ENCODE assay signal across 8 mouse cellular contexts in genomic region chr2:104299160-104299559, GRCm38 (mm10).
DNase-seq lines count a peak whose midpoint lies in the region; ATAC-seq and TF ChIP-seq lines count a peak whose summit lies in the region.

No protein-coding gene starts in this region.

- ATAC-seq in frontal cortex, adult (ENCODE audit: low TSS enrichment): no peak

- H3K36me3 ChIP-seq in CH12.LX (replicated peaks in 1 of 2; ENCODE audit: control insufficient read depth in 1 of 2, insufficient read depth in 1 of 2, low read length in 1 of 2): no peaks in the 10 kb centered on the region

- DNase-seq in gastrocnemius, adult 18-20 months (ENCODE audit: low spot score): peak; percentile 15
- DNase-seq in gastrocnemius, postnatal 25 days: no peak
- peak; percentile 45 for DNase-seq in CH12.LX (ENCODE audit: extremely low read depth)
- DNase-seq in embryo, embryonic 11 days: peak; percentile 88
- peak; percentile 43 to 82 for DNase-seq in kidney, postnatal 36 days
- DNase-seq in neural tube, embryonic 10.5 days (ENCODE audit: extremely low spot score, low spot score): peak; percentile 79
- no peak for DNase-seq in layer of hippocampus, adult 18-20 months (ENCODE audit: low spot score in 2 of 2)

- dilution Hi-C loops in CH12.LX (cut with MboI; ENCODE audit: extremely low pct_ligation_motif_present, extremely low pct_unique_long_range_greater_than_20kb, low sequenced_read_pairs): no loop called here

- in situ Hi-C loops in CH12.LX (cut with MboI; ENCODE audit: low pct_ligation_motif_present, low pct_unique_long_range_greater_than_20kb, low sequenced_read_pairs): no loop called here

- no peak for TF ChIP-seq POLR2A in CH12.LX (IDR thresholded peaks at IDR 0.05; ENCODE audit: low read depth, low read length)

- H3K9me3 ChIP-seq in CH12.LX (replicated peaks; ENCODE audit: low read length): no peaks in the 10 kb centered on the region

- no peak overlapping the region for H3K27ac ChIP-seq in CH12.LX (ENCODE audit: insufficient read depth, low read depth)

- TF ChIP-seq EP300 in CH12.LX (IDR thresholded peaks at IDR 0.05; ENCODE audit: low read length): no peak

- TF ChIP-seq RAD21 in CH12.LX (IDR thresholded peaks at IDR 0.05; ENCODE audit: low read depth, low read length): no peak

- H3K4me2 ChIP-seq in CH12.LX (ENCODE audit: insufficient read depth, low read depth, poor library complexity, severe bottlenecking): no peak overlapping the region

- no peaks in the 10 kb centered on the region for H3K27me3 ChIP-seq in CH12.LX (replicated peaks)

- no peaks in the 10 kb centered on the region for H3K4me1 ChIP-seq in CH12.LX (ENCODE audit: control insufficient read depth in 1 of 2, insufficient read depth in 2 of 2)

- no peaks in the 10 kb centered on the region for H3K79me2 ChIP-seq in CH12.LX (replicated peaks; ENCODE audit: control insufficient read depth, extremely low read depth, insufficient read depth, poor library complexity, severe bottlenecking)

- H3K9ac ChIP-seq in CH12.LX (ENCODE audit: insufficient read depth, low read depth): no peak overlapping the region

- no peak overlapping the region for H3K4me3 ChIP-seq in CH12.LX (replicated peaks in 1 of 3; ENCODE audit: low read depth in 2 of 3, low read length in 2 of 3, poor library complexity in 1 of 3)

- no peak for TF ChIP-seq CTCF in CH12.LX (conservative IDR thresholded peaks at IDR 0.05 in 1 of 2, IDR thresholded peaks at IDR 0.05 in 1 of 2; ENCODE audit: low read depth in 2 of 2, low read length in 2 of 2)

TF ChIP-seq in CH12.LX, 34 proteins besides CTCF, POLR2A, EP300 and RAD21:
- TF ChIP-seq MXI1 (IDR thresholded peaks at IDR 0.05; ENCODE audit: low read depth, low read length) (no peak), TCF12 (IDR thresholded peaks at IDR 0.05; ENCODE audit: low read depth, low read length) (no peak), KAT2A (IDR thresholded peaks at IDR 0.05; ENCODE audit: insufficient replicate concordance, low read length) (no peak), MAZ (IDR thresholded peaks at IDR 0.05; ENCODE audit: low read depth, low read length) (no peak), BHLHE40 (IDR thresholded peaks at IDR 0.05; ENCODE audit: low read depth, low read length) (no peak), ZNF384 (IDR thresholded peaks at IDR 0.05; ENCODE audit: low read depth, low read length) (no peak), MEF2A (IDR thresholded peaks at IDR 0.05; ENCODE audit: borderline replicate concordance, low read depth, low read length) (no peak), MAX (IDR thresholded peaks at IDR 0.05; ENCODE audit: low read length) (no peak), ELF1 (IDR thresholded peaks at IDR 0.05; ENCODE audit: low read depth, low read length) (no peak), SMC3 (IDR thresholded peaks at IDR 0.05; ENCODE audit: low read depth, low read length) (no peak), RCOR1 (conservative IDR thresholded peaks at IDR 0.05; ENCODE audit: low read depth, low read length) (no peak), MYC (IDR thresholded peaks at IDR 0.05; ENCODE audit: low read depth, low read length) (no peak), ETS1 (conservative IDR thresholded peaks at IDR 0.05; ENCODE audit: low read depth, low read length) (no peak), MAFK (IDR thresholded peaks at IDR 0.05; ENCODE audit: insufficient replicate concordance, low read length) (no peak)

Comparison
In these comparisons a context has a peak if more than half of its experiments do, and no peak if none do; other contexts are left out.
1. DNase-seq: peak in gastrocnemius, adult 18-20 months (single experiment), CH12.LX (single experiment), embryo, embryonic 11 days (single experiment), kidney, postnatal 36 days (2 of 2) and neural tube, embryonic 10.5 days (single experiment); none in gastrocnemius, postnatal 25 days (single experiment) and layer of hippocampus, adult 18-20 months (0 of 2).